Mouse (Mus musculus) MEL (cell line): Measurements from ENCODE around the gene Gpr15. TPM values are rescaled to one million over a fixed set of nuclear protein-coding genes. Genes with fewer than 3 reads are reported as not detected.

Source experiments
- DNase-seq: peaks from one replicate; pipeline ENCODE4 v3.0.0; 2011; ENCODE audit warnings: low read depth, low spot score
- H3K27ac ChIP-seq: 2 replicates; pipeline ENCODE4 v1.5.1; 2012; ENCODE audit warnings: low read depth, mild to moderate bottlenecking, control low read depth, low read length, moderate library complexity; ENCODE audit not compliant: control insufficient read depth
- H3K27me3 ChIP-seq, 2 experiments: fragments of 150-350 bp in 1 of 2; sonication (generic) in 1 of 2; 2 replicates each; pipeline ENCODE4 v1.6.1; 2012; ENCODE audit warnings: low read length in 2 of 2, mild to moderate bottlenecking in 2 of 2, improper control_type of control experiment in 1 of 2, moderate library complexity in 1 of 2; ENCODE audit not compliant: insufficient read depth in 2 of 2, control insufficient read depth in 1 of 2
- H3K36me3 ChIP-seq, 2 experiments: 2 replicates each; pipeline ENCODE4 v1.6.1; 2012 to 2014; ENCODE audit warnings: low read length in 2 of 2, improper control_type of control experiment in 1 of 2, inconsistent platforms in 1 of 2, mild to moderate bottlenecking in 1 of 2; ENCODE audit not compliant: insufficient read depth in 2 of 2, control insufficient read depth in 1 of 2
- H3K4me1 ChIP-seq, 2 experiments: fragments of 150-350 bp in 1 of 2; sonication (generic) in 1 of 2; 2 replicates each; pipeline ENCODE4 v1.6.1; 2012; ENCODE audit warnings: low read length in 2 of 2, improper control_type of control experiment in 1 of 2, mild to moderate bottlenecking in 1 of 2; ENCODE audit not compliant: insufficient read depth in 2 of 2, control insufficient read depth in 1 of 2
- H3K4me3 ChIP-seq, 2 experiments: fragments of 150-350 bp in 1 of 2; sonication (generic) in 1 of 2; 2 replicates each; pipeline ENCODE4 v1.5.1; 2012; ENCODE audit warnings: low read depth in 2 of 2, low read length in 2 of 2, mild to moderate bottlenecking in 2 of 2, moderate library complexity in 2 of 2, control low read depth in 1 of 2, improper control_type of control experiment in 1 of 2; ENCODE audit not compliant: control insufficient read depth in 1 of 2, insufficient read depth in 1 of 2
- H3K79me2 ChIP-seq: 2 replicates; pipeline ENCODE4 v1.6.1; 2012; ENCODE audit warnings: mild to moderate bottlenecking, low read length, moderate library complexity; ENCODE audit not compliant: control insufficient read depth, poor library complexity, insufficient read depth
- H3K9ac ChIP-seq: 2 replicates; pipeline ENCODE4 v1.6.1; 2012; ENCODE audit warnings: low read depth, mild to moderate bottlenecking, control low read depth, low read length, moderate library complexity; ENCODE audit not compliant: control insufficient read depth, poor library complexity, severe bottlenecking
- H3K9me3 ChIP-seq: fragments of 150-350 bp; sonication (generic); replicated peaks from 2 replicates; pipeline ENCODE4 v1.6.1; 2012; ENCODE audit warnings: mild to moderate bottlenecking, low read length, improper control_type of control experiment, moderate library complexity; ENCODE audit not compliant: insufficient read depth
- BHLHE40 ChIP-seq: IDR thresholded peaks from 2 replicates; pipeline ENCODE4 v1.6.1; 2012; ENCODE audit warnings: low read depth, mild to moderate bottlenecking, inconsistent platforms, low read length, improper control_type of control experiment, borderline replicate concordance
- CHD1 ChIP-seq: IDR thresholded peaks from 2 replicates; pipeline ENCODE4 v1.6.1; 2012; ENCODE audit warnings: low read depth, mild to moderate bottlenecking, inconsistent platforms, low read length, improper control_type of control experiment
- CHD2 ChIP-seq: IDR thresholded peaks from 2 replicates; pipeline ENCODE4 v1.6.1; 2011; ENCODE audit warnings: low read length, improper control_type of control experiment
- CTCF ChIP-seq, 3 experiments: IDR thresholded peaks in 2 of 3; conservative IDR thresholded peaks in 1 of 3; 2 replicates each; pipeline ENCODE4 v1.5.1; 2011 to 2012; ENCODE audit warnings: low read length in 3 of 3, low read depth in 2 of 3, mild to moderate bottlenecking in 2 of 3, improper control_type of control experiment in 1 of 3, inconsistent platforms in 1 of 3, mixed read lengths in 1 of 3, moderate library complexity in 1 of 3; ENCODE audit not compliant: control insufficient read depth in 1 of 3, insufficient read depth in 1 of 3, poor library complexity in 1 of 3, severe bottlenecking in 1 of 3
- E2F4 ChIP-seq: IDR thresholded peaks from 2 replicates; pipeline ENCODE4 v1.6.1; 2011; ENCODE audit warnings: low read depth, low read length, improper control_type of control experiment, borderline replicate concordance
- ELF1 ChIP-seq: IDR thresholded peaks from 2 replicates; pipeline ENCODE4 v1.6.1; 2014; ENCODE audit warnings: low read depth, mild to moderate bottlenecking, inconsistent platforms, low read length, improper control_type of control experiment, moderate library complexity
- EP300 ChIP-seq, 2 experiments: IDR thresholded peaks; 2 replicates each; pipeline ENCODE4 v1.6.1; 2011; ENCODE audit warnings: improper control_type of control experiment in 2 of 2, low read length in 2 of 2, low read depth in 1 of 2, mild to moderate bottlenecking in 1 of 2
- ETS1 ChIP-seq: IDR thresholded peaks from 2 replicates; pipeline ENCODE4 v1.6.1; 2012; ENCODE audit warnings: low read depth, mild to moderate bottlenecking, inconsistent platforms, low read length, improper control_type of control experiment, moderate library complexity
- GABPA ChIP-seq: IDR thresholded peaks from 2 replicates; pipeline ENCODE4 v1.6.1; 2012; ENCODE audit warnings: low read depth, mild to moderate bottlenecking, inconsistent platforms, low read length, improper control_type of control experiment, moderate library complexity
- GATA1 ChIP-seq: IDR thresholded peaks from 2 replicates; pipeline ENCODE4 v1.6.1; 2011; ENCODE audit warnings: low read depth, low read length, improper control_type of control experiment
- HCFC1 ChIP-seq: IDR thresholded peaks from 2 replicates; pipeline ENCODE4 v1.6.1; 2012; ENCODE audit warnings: low read depth, mild to moderate bottlenecking, inconsistent platforms, low read length, improper control_type of control experiment, moderate library complexity
- JUND ChIP-seq: IDR thresholded peaks from 2 replicates; pipeline ENCODE4 v1.6.1; 2011; ENCODE audit warnings: low read depth, mild to moderate bottlenecking, improper control_type of control experiment, low read length
- KAT2A ChIP-seq: conservative IDR thresholded peaks from 2 replicates; pipeline ENCODE4 v1.6.1; 2012; ENCODE audit warnings: low read depth, low read length, improper control_type of control experiment, inconsistent platforms
- MAFK ChIP-seq: IDR thresholded peaks from 2 replicates; pipeline ENCODE4 v1.6.1; 2011; ENCODE audit warnings: low read depth, mild to moderate bottlenecking, low read length, improper control_type of control experiment, borderline replicate concordance
- MAX ChIP-seq: IDR thresholded peaks from 2 replicates; pipeline ENCODE4 v1.6.1; 2011; ENCODE audit warnings: low read length, improper control_type of control experiment
- MAZ ChIP-seq: IDR thresholded peaks from 2 replicates; pipeline ENCODE4 v1.6.1; 2012; ENCODE audit warnings: low read depth, mild to moderate bottlenecking, inconsistent platforms, low read length, improper control_type of control experiment
- MEF2A ChIP-seq: IDR thresholded peaks from 2 replicates; pipeline ENCODE4 v1.6.1; 2014; ENCODE audit warnings: low read depth, mild to moderate bottlenecking, inconsistent platforms, low read length, improper control_type of control experiment; ENCODE audit not compliant: poor library complexity, insufficient replicate concordance, severe bottlenecking; ENCODE audit errors: extremely low read depth
- MXI1 ChIP-seq: IDR thresholded peaks from 2 replicates; pipeline ENCODE4 v1.6.1; 2011; ENCODE audit warnings: mild to moderate bottlenecking, low read depth, low read length, improper control_type of control experiment
- MYB ChIP-seq: IDR thresholded peaks from 2 replicates; pipeline ENCODE4 v1.6.1; 2011; ENCODE audit warnings: mild to moderate bottlenecking, low read depth, low read length, improper control_type of control experiment
- MYC ChIP-seq: IDR thresholded peaks from 2 replicates; pipeline ENCODE4 v1.6.1; 2011; ENCODE audit warnings: low read depth, mild to moderate bottlenecking, low read length, improper control_type of control experiment, moderate library complexity
- NELFE ChIP-seq: IDR thresholded peaks from 2 replicates; pipeline ENCODE4 v1.6.1; 2011; ENCODE audit warnings: low read depth, low read length, improper control_type of control experiment
- NRF1 ChIP-seq: IDR thresholded peaks from 2 replicates; pipeline ENCODE4 v1.6.1; 2014; ENCODE audit warnings: low read depth, mild to moderate bottlenecking, inconsistent platforms, low read length, improper control_type of control experiment, moderate library complexity; ENCODE audit not compliant: poor library complexity, insufficient read depth, severe bottlenecking
- POLR2A ChIP-seq, 2 experiments: IDR thresholded peaks; 2 replicates each; pipeline ENCODE4 v1.6.1; 2011 to 2012; ENCODE audit warnings: low read length in 2 of 2, mild to moderate bottlenecking in 2 of 2, control low read depth in 1 of 2, improper control_type of control experiment in 1 of 2, low read depth in 1 of 2, moderate library complexity in 1 of 2; ENCODE audit not compliant: control insufficient read depth in 1 of 2, insufficient read depth in 1 of 2, poor library complexity in 1 of 2
- POLR2AphosphoS2 ChIP-seq: IDR thresholded peaks from 2 replicates; pipeline ENCODE4 v1.6.1; 2011; ENCODE audit warnings: low read length, improper control_type of control experiment
- POLR2AphosphoS5 ChIP-seq: IDR thresholded peaks from 2 replicates; pipeline ENCODE4 v1.6.1; 2012; ENCODE audit warnings: low read depth, borderline replicate concordance, mild to moderate bottlenecking, inconsistent platforms, low read length, moderate library complexity, mixed read lengths
- RAD21 ChIP-seq: IDR thresholded peaks from 2 replicates; pipeline ENCODE4 v1.6.1; 2011; ENCODE audit warnings: mild to moderate bottlenecking, low read depth, low read length, improper control_type of control experiment
- RCOR1 ChIP-seq: IDR thresholded peaks from 2 replicates; pipeline ENCODE4 v1.6.1; 2012; ENCODE audit warnings: low read depth, mild to moderate bottlenecking, inconsistent platforms, low read length, improper control_type of control experiment
- SIN3A ChIP-seq: IDR thresholded peaks from 2 replicates; pipeline ENCODE4 v1.6.1; 2012; ENCODE audit warnings: low read length, improper control_type of control experiment, inconsistent platforms
- TAL1 ChIP-seq: IDR thresholded peaks from 2 replicates; pipeline ENCODE4 v1.6.1; 2012; ENCODE audit warnings: mild to moderate bottlenecking, inconsistent platforms, low read length, moderate library complexity, mixed read lengths
- TBP ChIP-seq: IDR thresholded peaks from 2 replicates; pipeline ENCODE4 v1.8.0; 2011; ENCODE audit warnings: low read depth, low read length, improper control_type of control experiment
- UBTF ChIP-seq: IDR thresholded peaks from 2 replicates; pipeline ENCODE4 v1.6.1; 2012; ENCODE audit warnings: low read depth, mild to moderate bottlenecking, inconsistent platforms, low read length, improper control_type of control experiment, moderate library complexity, borderline replicate concordance; ENCODE audit not compliant: insufficient read depth
- USF1 ChIP-seq: IDR thresholded peaks from 2 replicates; pipeline ENCODE4 v1.6.1; 2014; ENCODE audit warnings: low read depth, mild to moderate bottlenecking, inconsistent platforms, low read length, improper control_type of control experiment, moderate library complexity
- USF2 ChIP-seq, 2 experiments: IDR thresholded peaks; 2 replicates each; pipeline ENCODE4 v1.6.1; 2011 to 2012; ENCODE audit warnings: improper control_type of control experiment in 2 of 2, low read length in 2 of 2, borderline replicate concordance in 1 of 2, inconsistent platforms in 1 of 2, low read depth in 1 of 2, mild to moderate bottlenecking in 1 of 2; ENCODE audit not compliant: insufficient read depth in 1 of 2
- ZC3H11A ChIP-seq: IDR thresholded peaks from 2 replicates; pipeline ENCODE4 v1.6.1; 2012; ENCODE audit warnings: low read depth, mild to moderate bottlenecking, inconsistent platforms, low read length, improper control_type of control experiment
- ZNF384 ChIP-seq: IDR thresholded peaks from 2 replicates; pipeline ENCODE4 v1.6.1; 2012; ENCODE audit warnings: low read depth, mild to moderate bottlenecking, inconsistent platforms, low read length, improper control_type of control experiment
- polyA plus RNA-seq, 2 experiments: library from polyadenylated mRNA; stranded (reverse) in 1 of 2; unstranded in 1 of 2; fragments of >175 nt in 1 of 2; fragments of >200 nt in 1 of 2; gene quantifications; 2 replicates each; pipeline versions ENCODE4 v1.2.1 to v1.2.4; 2012; ENCODE audit warnings: low replicate concordance in 2 of 2, low read depth in 1 of 2; ENCODE audit not compliant: insufficient read length in 2 of 2, insufficient read depth in 1 of 2, missing spikeins in 1 of 2
- total RNA-seq: library from RNA; depleted of rRNA; stranded (reverse); fragments of 300-350 nt; gene quantifications from 2 replicates; pipeline ENCODE4 v1.2.3, GENCODE M21; 2012

Gpr15 gene
- total and polyA plus RNA-seq, 3 experiments = not detected

DNA sequence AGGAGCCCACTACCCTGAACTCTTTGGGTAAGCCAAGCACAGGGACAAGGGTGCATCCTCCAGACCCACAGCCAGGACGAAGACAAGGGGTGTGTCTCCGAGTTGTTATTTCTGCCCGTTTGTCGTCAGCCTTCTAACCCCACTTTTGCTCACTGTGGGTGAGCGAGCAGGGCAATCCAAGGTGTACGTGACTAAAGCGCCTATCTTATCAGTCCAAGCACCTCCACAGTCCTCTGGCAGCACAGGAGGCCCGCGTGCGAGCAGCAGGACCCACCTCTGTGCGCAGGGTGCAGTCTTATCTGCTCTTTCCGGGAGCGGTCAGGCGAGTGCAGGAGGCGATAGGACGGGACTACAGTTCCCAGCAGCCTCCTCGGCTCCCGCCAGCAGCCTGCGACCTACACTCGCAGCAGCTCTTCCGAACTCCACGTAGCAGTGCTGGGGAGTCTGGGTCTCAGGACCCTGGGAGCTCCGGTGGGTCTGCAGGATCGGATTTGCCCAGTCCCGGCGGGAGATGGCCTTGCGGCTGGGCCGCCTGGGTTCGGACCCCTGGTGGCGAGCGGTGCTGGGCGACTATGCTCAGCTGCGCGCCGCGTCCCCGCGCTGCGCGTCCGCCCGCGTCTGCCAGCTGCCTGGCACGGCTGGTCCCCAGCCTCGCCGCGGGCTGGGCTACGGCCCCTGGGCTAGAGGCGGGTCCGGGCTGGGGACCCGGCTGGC, 48.8 kb downstream of the Gpr15 start, which contains the start of gene Cpox:
Cpox (plus strand) TSS at position 376 of the 714 bp plus-strand sequence.
- H3K4me3 ChIP-seq = peak within 1 kb of the TSS; percentile 97 to 99
- peaks cover 10 to 13% of the 10 kb centered on the region in 2 experiments for H3K4me1 ChIP-seq
- no peaks in the 10 kb centered on the region for H3K27me3 ChIP-seq
- DNase-seq = peak; percentile 98
- no peaks in the 10 kb centered on the region for H3K9me3 ChIP-seq
- peak within 1 kb of the TSS; percentile 96 for H3K9ac ChIP-seq
- peaks cover 16 to 31% of the 10 kb centered on the region in 2 experiments for H3K36me3 ChIP-seq
- peaks cover 34% of the 10 kb centered on the region for H3K79me2 ChIP-seq
- H3K27ac ChIP-seq = peak within 1 kb of the TSS; percentile 99
- TF ChIP-seq MXI1 = peak; percentile 82
- 0 out of 2 replicates have a peak, but pooled peaks have one; percentile 37 for TF ChIP-seq TBP
- TF ChIP-seq EP300 (IDR thresholded peaks at IDR 0.05; ENCODE audit: low read depth in 1 of 2, low read length in 2 of 2) = peak; percentile 85 to 96
- TF ChIP-seq BHLHE40 = peak; percentile 97
- TF ChIP-seq MAFK = peak; percentile 56; the same call in 1 of the 2 replicates
- no peak for TF ChIP-seq GABPA
- TF ChIP-seq HCFC1 = peak; percentile 99
- peak; percentile 35; the same call in 1 of the 2 replicates for TF ChIP-seq USF1
- TF ChIP-seq NRF1 = peak; percentile 65
- no peak for TF ChIP-seq USF2 (IDR thresholded peaks at IDR 0.05; ENCODE audit: borderline replicate concordance in 1 of 2, insufficient read depth in 1 of 2, low read depth in 1 of 2, low read length in 2 of 2)
- TF ChIP-seq UBTF = no peak
- TF ChIP-seq MAX = peak; percentile 92
- peak; percentile 89 for TF ChIP-seq ELF1
- TF ChIP-seq CHD2 = no peak
- TF ChIP-seq MEF2A = 0 out of 2 replicates have a peak, but pooled peaks have one; percentile 47
- peak; percentile 83 for TF ChIP-seq RCOR1
- TF ChIP-seq ETS1 = peak; percentile 96
- no peak for TF ChIP-seq CHD1
- peak; percentile 80 for TF ChIP-seq NELFE
- TF ChIP-seq GATA1 = peak; percentile 94
- TF ChIP-seq MYC = peak; percentile 91; the same call in 1 of the 2 replicates
- peak; percentile 97 for TF ChIP-seq SIN3A
- peak; percentile 87 for TF ChIP-seq MYB
- TF ChIP-seq POLR2A (IDR thresholded peaks at IDR 0.05; ENCODE audit: control insufficient read depth in 1 of 2, insufficient read depth in 1 of 2, low read depth in 1 of 2, low read length in 2 of 2, poor library complexity in 1 of 2) = peak; percentile 50 to 92; a peak in 3 of 4 replicates
- peak; percentile 15; the same call in 1 of the 2 replicates for TF ChIP-seq ZNF384
- peak; percentile 95 for TF ChIP-seq MAZ
- no peak for TF ChIP-seq JUND
- peak; percentile 74; the same call in 1 of the 2 replicates for TF ChIP-seq POLR2AphosphoS5
- peak; percentile 85 for TF ChIP-seq TAL1
- no peak for TF ChIP-seq RAD21
- peak; percentile 84; the same call in 1 of the 2 replicates for TF ChIP-seq E2F4
- peak; percentile 89 for TF ChIP-seq KAT2A
- peak; percentile 55 for TF ChIP-seq POLR2AphosphoS2
- 0 out of 2 replicates have a peak, but pooled peaks have one; percentile 22 for TF ChIP-seq ZC3H11A
- TF ChIP-seq CTCF (IDR thresholded peaks at IDR 0.05 in 2 of 3, conservative IDR thresholded peaks at IDR 0.05 in 1 of 3; ENCODE audit: control insufficient read depth in 1 of 3, insufficient read depth in 1 of 3, low read depth in 2 of 3, low read length in 3 of 3, poor library complexity in 1 of 3, severe bottlenecking in 1 of 3) = no peak
